Mouse (Mus musculus) spleen, adult 18-20 months (tissue): ENCODE measurements around the gene Otc.

ENCODE experiments used
- DNase-seq, 2 experiments: peaks; one replicate each; pipeline ENCODE4 v3.0.0; 2022; ENCODE audit warnings: mixed read lengths in 2 of 2

Otc gene

GRCm38 (mm10) chrX:10251852-10252504, at the start of gene Otc:
Gene Otc, plus strand, starts transcription at chrX:10252305.
- DNase-seq, result no peak

GRCm38 (mm10) chrX:10205937-10206336, 46.2 kb upstream of the Otc start:
- DNase-seq, result no peak

GRCm38 (mm10) chrX:10215972-10216371, 36.1 kb upstream of the Otc start:
- no peak for DNase-seq

- peak; percentile 84 to 89 for DNase-seq
Measured at GRCm38 (mm10) chrX:10216410-10216949, 35.6 kb upstream of the Otc start, which contains the start of gene Rpgr. Gene Rpgr, minus strand, starts transcription at chrX:10216920.

- DNase-seq, result no peak
Measured at GRCm38 (mm10) chrX:10219281-10219680, 32.8 kb upstream of the Otc start.

GRCm38 (mm10) chrX:10233051-10233450, 19.1 kb upstream of the Otc start:
- DNase-seq, result no peak

GRCm38 (mm10) chrX:10234617-10235016, 17.5 kb upstream of the Otc start:
- no peak for DNase-seq

GRCm38 (mm10) chrX:10239515-10239914, 12.6 kb upstream of the Otc start:
- no peak for DNase-seq

- no peak for DNase-seq
Measured at GRCm38 (mm10) chrX:10243916-10244315, 8.2 kb upstream of the Otc start.

- DNase-seq, result no peak
Measured at GRCm38 (mm10) chrX:10251357-10251756, 748 bp upstream of the Otc start.

- DNase-seq, result no peak
Measured at GRCm38 (mm10) chrX:10257774-10258173, 5.7 kb downstream of the Otc start.

GRCm38 (mm10) chrX:10258260-10258659, 6.2 kb downstream of the Otc start:
- DNase-seq, result no peak

GRCm38 (mm10) chrX:10268308-10268707, 16.2 kb downstream of the Otc start:
- no peak for DNase-seq

GRCm38 (mm10) chrX:10268761-10269437, 16.8 kb downstream of the Otc start:
- no peak for DNase-seq

GRCm38 (mm10) chrX:10297341-10297740, 45.2 kb downstream of the Otc start:
- DNase-seq, result no peak

- no peak for DNase-seq
Measured at GRCm38 (mm10) chrX:10318176-10318575, 66.1 kb downstream of the Otc start.

- DNase-seq, result no peak
Measured at GRCm38 (mm10) chrX:10330246-10330645, 78.1 kb downstream of the Otc start.

GRCm38 (mm10) chrX:10331749-10332148, 79.6 kb downstream of the Otc start:
- DNase-seq, result no peak

- DNase-seq, result no peak
Measured at GRCm38 (mm10) chrX:10336816-10337215, 84.7 kb downstream of the Otc start.

GRCm38 (mm10) chrX:10355867-10356266, 103.8 kb downstream of the Otc start:
- no peak for DNase-seq
